Mouse (Mus musculus) lung, embryonic 16.5 days (tissue): ENCODE measurements around the gene Rad17. TPM values are rescaled to one million over a fixed set of nuclear protein-coding genes. Genes with fewer than 3 reads are reported as not detected.

ENCODE experiments used
- ATAC-seq: fragments of 200-750 bp; cut with Nextera tagmentation; 2 replicates; pipeline ENCODE4 v1.8.0; 2017; ENCODE audit warnings: low read depth, mild to moderate bottlenecking, moderate library complexity
- H3K27ac ChIP-seq: fragments of 300-500 bp; sonication (generic); 2 replicates; pipeline ENCODE4 v1.5.1; 2014; ENCODE audit warnings: mild to moderate bottlenecking, control low read depth, low read length
- H3K27me3 ChIP-seq: fragments of 300-500 bp; sonication (generic); 2 replicates; pipeline ENCODE4 v1.6.1; 2014; ENCODE audit warnings: low read depth, low read length, mixed read lengths; ENCODE audit not compliant: control insufficient read depth, insufficient read depth
- H3K36me3 ChIP-seq: fragments of 300-500 bp; sonication (generic); 2 replicates; pipeline ENCODE4 v1.6.1; 2014; ENCODE audit warnings: low read length; ENCODE audit not compliant: control insufficient read depth, insufficient read depth
- H3K4me1 ChIP-seq: fragments of 300-500 bp; sonication (generic); replicated peaks from 2 replicates; pipeline ENCODE4 v1.6.1; 2014; ENCODE audit warnings: low read length, mixed read lengths; ENCODE audit not compliant: control insufficient read depth, insufficient read depth
- H3K4me2 ChIP-seq: fragments of 300-500 bp; sonication (generic); 2 replicates; pipeline ENCODE4 v1.6.1; 2014; ENCODE audit warnings: low read depth, low read length, control low read depth
- H3K4me3 ChIP-seq: fragments of 300-500 bp; sonication (generic); 2 replicates; pipeline ENCODE4 v1.5.1; 2014; ENCODE audit warnings: mild to moderate bottlenecking, low read length, control low read depth
- H3K9ac ChIP-seq: fragments of 300-500 bp; sonication (generic); 2 replicates; pipeline ENCODE4 v1.6.1; 2014; ENCODE audit warnings: low read length, control low read depth
- H3K9me3 ChIP-seq: fragments of 300-500 bp; sonication (generic); 2 replicates; pipeline ENCODE4 v1.6.1; 2016; ENCODE audit warnings: low read length; ENCODE audit not compliant: control insufficient read depth
- WGBS: fragments of 180-500 bp; shearing (Covaris S2); extraction: QIAGEN DNeasy Blood & Tissue Kit; methylation state at CpG from one replicate; pipeline ENCODE4 v1.1.7; 2014; 5-methylcytosine and 5-hydroxymethylcytosine counted together
- polyA plus RNA-seq: library from polyadenylated mRNA; unstranded; fragments of >200 nt; fragmentation: Nextera tagmentation; extraction: Ambion mirVana; gene quantifications from 2 replicates; pipeline ENCODE4 v1.2.1, GENCODE M21; 2015

Gene Rad17
- polyA plus RNA-seq, 1 experiment from 2014 or later: 22.4 TPM

DNA sequence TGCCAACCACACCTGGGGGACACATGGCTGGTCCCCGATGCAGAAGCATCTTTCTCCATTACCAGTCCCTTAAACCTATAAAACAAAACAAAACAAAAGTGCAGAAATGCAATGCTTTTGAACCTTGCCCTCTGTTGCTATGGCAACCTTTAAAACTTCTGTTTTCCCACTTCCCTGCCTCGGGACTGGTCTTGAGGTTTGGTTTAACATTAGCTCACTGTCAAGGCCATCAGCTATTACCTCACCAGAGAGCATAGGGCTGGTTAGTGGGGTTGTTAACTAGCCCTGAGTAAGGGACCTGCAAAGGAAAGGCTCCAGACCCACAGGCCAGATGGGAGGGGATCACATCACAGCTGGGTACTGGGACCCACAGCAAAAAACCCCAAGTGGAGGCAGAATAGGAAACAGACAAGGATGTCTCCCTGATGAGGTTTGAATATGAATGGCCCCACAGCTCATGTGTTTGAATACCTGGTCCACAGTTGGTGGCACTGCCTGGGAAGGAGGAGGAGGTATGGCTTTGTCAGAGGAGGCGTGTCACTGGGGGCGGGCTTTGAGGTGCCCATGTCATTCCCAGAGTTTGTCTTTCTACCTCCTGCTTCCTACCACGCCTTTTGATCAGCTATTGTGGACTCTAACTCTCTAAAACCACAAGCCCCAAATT, 48.5 kb downstream of the Rad17 start:
- no peaks in the 10 kb centered on the region for H3K27me3 ChIP-seq
- H3K4me3 ChIP-seq: no peak overlapping the region
- no peaks in the 10 kb centered on the region for H3K4me1 ChIP-seq
- no peak overlapping the region for H3K27ac ChIP-seq
- H3K36me3 ChIP-seq: no peaks in the 10 kb centered on the region
- H3K4me2 ChIP-seq: no peak overlapping the region
- no peak overlapping the region for H3K9ac ChIP-seq
- WGBS: 67% methylated on average over 5 of the region's 5 CpGs
- ATAC-seq: no peak
- H3K9me3 ChIP-seq: no peaks in the 10 kb centered on the region

DNA sequence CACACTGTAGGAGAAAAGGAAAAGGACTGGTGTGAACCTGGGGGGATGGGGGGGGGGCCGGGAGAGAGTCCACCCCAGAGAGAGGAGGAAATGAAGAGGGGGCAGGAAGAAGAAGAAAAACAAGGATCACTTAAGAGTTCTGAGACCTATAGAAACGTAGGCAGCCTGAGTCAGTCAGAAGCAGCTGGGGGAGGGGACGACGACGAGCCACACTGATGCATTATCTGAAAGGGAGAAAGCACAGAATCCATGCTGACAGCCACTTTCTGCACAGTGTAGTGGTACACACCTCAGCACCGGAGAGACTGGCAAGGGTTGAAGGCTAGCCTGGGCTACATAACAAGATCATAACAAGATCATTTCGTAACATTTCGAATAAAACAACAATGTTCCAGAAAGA, 49.8 kb downstream of the Rad17 start:
- ATAC-seq: no peak
- H3K4me3 ChIP-seq: no peak overlapping the region; the same call in 1 of the 2 replicates
- no peaks in the 10 kb centered on the region for H3K36me3 ChIP-seq
- H3K27ac ChIP-seq: peak overlapping the region; percentile 46; the same call in 1 of the 2 replicates
- no peaks in the 10 kb centered on the region for H3K9me3 ChIP-seq
- H3K9ac ChIP-seq: 0 out of 2 replicates have a peak overlapping the region, but pooled peaks have one; percentile 19
- no peaks in the 10 kb centered on the region for H3K27me3 ChIP-seq
- H3K4me1 ChIP-seq: no peaks in the 10 kb centered on the region
- 53% methylated on average over 8 of the region's 8 CpGs for WGBS
- peak overlapping the region; percentile 19; the same call in 1 of the 2 replicates for H3K4me2 ChIP-seq

DNA sequence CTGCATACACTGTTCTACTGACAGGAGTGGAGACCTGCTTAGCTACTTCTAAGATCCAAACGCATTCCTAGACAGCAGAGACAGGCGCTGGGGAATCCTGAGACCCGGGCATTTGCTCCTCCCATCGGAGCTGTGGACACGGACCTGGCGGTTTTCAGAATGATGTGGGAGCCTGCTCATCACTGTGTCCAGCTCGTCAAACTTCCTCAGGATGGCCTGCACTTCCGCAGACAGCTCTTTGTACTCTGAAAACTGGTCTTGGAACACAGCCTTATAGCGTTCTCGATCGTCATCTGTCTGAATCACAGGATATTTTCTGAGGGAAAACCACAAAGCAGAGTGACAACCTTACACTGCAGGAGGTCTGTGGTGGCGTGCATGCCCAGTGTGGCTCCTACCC, 50.5 kb downstream of the Rad17 start:
- no peak for ATAC-seq
- Histone ChIP-seq H3K36me3 (no peaks in the 10 kb centered on the region), H3K27ac (peak overlapping the region; percentile 46), H3K4me2 (no peak overlapping the region), H3K9ac (no peak overlapping the region; the same call in 1 of the 2 replicates), H3K27me3 (no peaks in the 10 kb centered on the region), H3K4me1 (no peaks in the 10 kb centered on the region), H3K9me3 (no peaks in the 10 kb centered on the region), H3K4me3 (no peak overlapping the region)
- 72% methylated on average over 12 of the region's 12 CpGs for WGBS

DNA sequence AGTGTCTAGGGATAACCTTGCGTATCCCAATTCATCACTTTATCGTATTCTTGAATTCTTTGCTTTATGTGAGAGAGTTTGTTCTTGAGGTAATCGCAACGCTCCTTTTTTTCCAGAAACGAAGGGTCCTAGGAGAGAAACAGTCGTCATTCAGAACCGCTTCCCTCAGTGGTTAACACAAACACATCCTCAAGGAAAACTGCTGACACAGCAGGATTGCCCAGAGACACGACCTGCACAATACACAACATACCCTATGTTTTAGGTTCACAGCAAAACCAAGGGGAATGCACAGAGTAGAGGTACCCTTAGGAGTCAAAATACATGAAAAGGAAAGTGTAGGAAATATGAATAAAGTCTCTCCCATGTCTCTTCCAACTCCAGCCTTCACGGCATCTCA, 53.6 kb downstream of the Rad17 start:
- no peak overlapping the region for H3K4me2 ChIP-seq
- H3K4me3 ChIP-seq: no peak overlapping the region
- H3K4me1 ChIP-seq: no peaks in the 10 kb centered on the region
- H3K9me3 ChIP-seq: no peaks in the 10 kb centered on the region
- H3K9ac ChIP-seq: no peak overlapping the region
- H3K36me3 ChIP-seq: no peaks in the 10 kb centered on the region
- no peak for ATAC-seq
- H3K27ac ChIP-seq: no peak overlapping the region
- WGBS: 80% methylated on average over 9 of the region's 9 CpGs
- H3K27me3 ChIP-seq: no peaks in the 10 kb centered on the region

DNA sequence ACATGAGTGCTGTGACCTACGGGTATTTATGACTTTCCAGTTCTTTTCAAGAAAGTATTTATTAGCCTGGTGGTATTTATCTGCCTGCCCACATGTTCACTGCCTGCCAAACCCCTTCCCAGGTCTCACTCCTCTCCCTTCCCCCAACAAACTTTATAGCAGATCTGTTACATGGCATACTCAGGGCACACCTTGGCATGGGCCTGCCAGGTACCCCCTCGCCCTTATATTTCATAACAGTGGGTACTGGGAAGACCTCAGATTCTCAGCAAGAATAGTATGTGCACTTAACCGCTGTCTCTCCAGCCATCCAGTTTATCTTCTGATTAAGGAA, 55.3 kb downstream of the Rad17 start:
- Histone ChIP-seq H3K27me3 (no peaks in the 10 kb centered on the region), H3K36me3 (no peaks in the 10 kb centered on the region), H3K4me1 (no peaks in the 10 kb centered on the region), H3K9ac (no peak overlapping the region), H3K4me2 (no peak overlapping the region), H3K27ac (no peak overlapping the region), H3K9me3 (no peaks in the 10 kb centered on the region), H3K4me3 (no peak overlapping the region)
- WGBS: 79% methylated on average over 3 of the region's 3 CpGs
- no peak for ATAC-seq

DNA sequence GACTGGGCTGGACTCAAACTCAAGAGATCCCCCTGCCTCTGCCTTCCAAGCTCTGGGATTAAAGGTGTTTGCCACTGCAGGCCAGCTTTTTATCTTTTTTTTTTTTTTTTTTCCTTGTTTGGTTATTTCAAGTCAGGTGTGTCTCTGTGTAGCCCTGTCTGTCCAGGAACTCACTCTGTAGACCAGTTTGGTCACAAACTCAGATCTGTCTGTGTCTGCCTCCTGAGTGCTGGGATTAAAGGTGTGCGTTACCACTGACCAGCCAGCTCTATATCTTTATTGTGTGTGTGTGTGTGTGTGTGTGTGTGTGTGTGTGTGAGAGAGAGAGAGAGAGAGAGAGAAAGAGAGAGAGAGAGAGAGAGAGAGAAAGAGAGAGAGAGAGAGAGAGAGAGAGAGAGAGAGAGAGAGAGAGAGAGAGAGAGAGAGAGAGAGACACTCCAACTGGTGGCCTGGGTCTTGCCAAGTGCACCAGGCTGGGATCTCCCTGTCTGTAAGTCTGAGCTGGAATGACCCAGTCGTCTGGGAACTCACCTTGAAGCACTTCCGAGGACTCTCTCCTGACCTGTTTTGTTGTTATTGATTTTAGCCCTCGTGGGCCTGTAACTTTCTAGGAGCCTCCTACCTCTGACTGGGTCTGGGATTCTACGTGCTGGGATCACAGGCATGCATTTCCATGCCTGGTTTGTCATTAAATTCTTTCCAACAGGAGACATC, 55.9 kb downstream of the Rad17 start:
- H3K9ac ChIP-seq: no peak overlapping the region
- no peaks in the 10 kb centered on the region for H3K36me3 ChIP-seq
- WGBS: 60% methylated on average over 5 of the region's 5 CpGs
- H3K9me3 ChIP-seq: no peaks in the 10 kb centered on the region
- no peak; the same call in 1 of the 2 replicates for ATAC-seq
- no peaks in the 10 kb centered on the region for H3K27me3 ChIP-seq
- no peak overlapping the region for H3K4me2 ChIP-seq
- no peak overlapping the region for H3K4me3 ChIP-seq
- no peaks in the 10 kb centered on the region for H3K4me1 ChIP-seq
- no peak overlapping the region for H3K27ac ChIP-seq

DNA sequence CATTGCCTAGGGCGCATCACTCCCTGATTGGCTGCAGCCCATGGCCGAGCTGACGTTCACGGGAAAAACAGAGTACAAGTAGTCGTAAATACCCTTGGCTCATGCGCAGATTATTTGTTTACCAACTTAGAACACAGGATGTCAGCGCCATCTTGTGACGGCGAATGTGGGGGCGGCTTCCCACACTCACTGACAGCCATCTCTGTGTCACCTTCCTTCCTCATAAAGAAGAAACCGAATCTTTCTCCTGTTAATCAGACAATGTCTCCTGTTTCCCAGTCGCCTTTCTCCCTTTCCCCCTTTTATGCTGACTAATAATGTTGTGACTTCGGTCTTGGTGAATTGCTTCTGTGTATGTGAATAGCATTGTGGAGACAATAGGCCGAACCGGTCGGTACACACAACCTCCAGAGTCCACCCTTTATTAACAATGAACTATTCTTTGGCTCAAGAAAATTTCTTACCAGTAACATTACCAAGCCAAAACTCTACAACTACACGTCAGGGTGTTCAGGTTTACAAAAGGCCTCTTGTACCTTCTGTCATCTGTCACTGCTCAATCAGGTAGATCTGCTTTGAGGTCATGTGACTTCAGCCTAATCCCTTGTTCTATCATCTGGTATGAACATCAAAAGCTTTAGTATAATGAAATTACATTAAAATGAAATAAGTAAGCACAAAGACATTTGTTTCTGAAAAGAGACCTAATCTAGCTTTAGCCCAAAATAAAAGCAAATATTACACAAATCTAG, 56.6 kb downstream of the Rad17 start:
- peak overlapping the region; percentile 33 for H3K4me2 ChIP-seq
- H3K9me3 ChIP-seq: no peaks in the 10 kb centered on the region
- H3K4me1 ChIP-seq: no peaks in the 10 kb centered on the region
- peak overlapping the region; percentile 32; the same call in 1 of the 2 replicates for H3K9ac ChIP-seq
- H3K4me3 ChIP-seq: peak overlapping the region; percentile 3; the same call in 1 of the 2 replicates
- peak overlapping the region; percentile 41 for H3K27ac ChIP-seq
- WGBS: 55% methylated on average over 11 of the region's 17 CpGs
- ATAC-seq: peak; percentile 49
- no peaks in the 10 kb centered on the region for H3K27me3 ChIP-seq
- no peaks in the 10 kb centered on the region for H3K36me3 ChIP-seq

DNA sequence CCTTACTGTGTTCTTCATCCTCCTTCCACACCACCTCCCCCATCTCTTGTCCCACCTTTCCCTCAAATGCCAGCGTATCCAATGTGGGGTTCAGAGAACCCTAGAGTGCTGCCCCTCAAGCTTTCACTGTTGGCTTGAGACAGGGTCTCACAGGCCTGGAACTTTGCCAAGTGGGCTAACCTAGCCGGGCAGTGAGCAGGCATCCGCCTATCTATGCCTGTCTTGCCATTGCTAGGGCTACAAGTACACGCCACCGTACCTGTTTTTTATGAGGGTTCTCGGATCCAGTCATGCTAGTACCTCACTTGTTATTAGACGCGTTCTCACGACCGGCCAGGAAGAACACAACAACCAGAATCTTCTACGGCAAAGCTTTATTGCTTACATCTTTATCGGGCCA, 62.2 kb downstream of the Rad17 start:
- Histone ChIP-seq H3K4me2 (no peak overlapping the region), H3K27me3 (no peaks in the 10 kb centered on the region), H3K9me3 (no peaks in the 10 kb centered on the region), H3K27ac (no peak overlapping the region), H3K36me3 (no peaks in the 10 kb centered on the region), H3K4me3 (no peak overlapping the region), H3K4me1 (no peaks in the 10 kb centered on the region), H3K9ac (no peak overlapping the region)
- 80% methylated on average over 11 of the region's 12 CpGs for WGBS
- ATAC-seq: no peak

DNA sequence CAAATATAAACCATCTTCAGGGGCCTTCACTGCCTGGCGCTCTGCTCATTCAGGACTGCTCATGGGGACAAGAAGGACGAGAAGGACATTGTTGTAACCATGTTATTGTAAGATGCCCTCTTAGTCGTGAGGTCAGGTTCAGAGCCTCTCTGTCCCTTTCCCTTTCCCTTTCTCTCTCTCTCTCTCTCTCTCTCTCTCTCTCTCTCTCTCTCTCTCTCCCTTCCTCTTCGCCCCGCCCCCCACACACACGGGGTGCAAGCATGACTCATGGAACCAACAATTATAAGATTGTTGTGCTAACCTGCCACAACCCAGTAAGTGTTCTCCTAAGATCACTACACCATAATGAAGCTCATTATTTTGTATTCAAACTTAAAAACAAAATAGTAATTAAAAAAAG, 68.7 kb downstream of the Rad17 start:
- Histone ChIP-seq H3K9me3 (no peaks in the 10 kb centered on the region), H3K9ac (no peak overlapping the region), H3K4me1 (peaks cover 3% of the 10 kb centered on the region; the same call in 1 of the 2 replicates), H3K4me3 (no peak overlapping the region), H3K36me3 (no peaks in the 10 kb centered on the region), H3K27me3 (no peaks in the 10 kb centered on the region), H3K27ac (no peak overlapping the region), H3K4me2 (no peak overlapping the region)
- WGBS: 31% methylated on average over 6 of the region's 6 CpGs
- no peak for ATAC-seq
